ENCODE assay signal across 25 mouse cellular contexts in the genomic region with DNA sequence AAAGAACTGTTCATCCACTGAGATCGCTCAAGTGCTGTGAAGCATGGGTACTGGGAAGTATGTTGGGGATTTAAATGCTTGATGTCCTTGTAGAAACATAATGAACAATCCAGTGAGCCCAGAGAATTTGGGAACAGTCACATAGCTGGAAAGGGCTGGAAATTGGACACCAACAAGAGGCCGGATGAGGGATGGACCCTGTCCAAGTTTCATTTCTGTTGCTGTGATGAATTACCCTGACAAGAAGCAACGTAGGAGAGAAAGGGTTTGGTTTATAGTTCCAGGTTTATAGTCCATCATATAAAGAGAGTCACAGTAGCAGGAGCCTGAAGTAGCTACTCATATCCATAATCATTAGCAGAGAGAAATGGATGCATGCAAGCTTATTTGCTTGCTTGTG.
DNase-seq lines count a peak whose midpoint lies in the region; ATAC-seq and TF ChIP-seq lines count a peak whose summit lies in the region.
"Had no signal": no experiment of that assay in that cellular context is flagged by ENCODE, and none has a peak within 500 bp of the region (broad histone marks: within the 10 kb centered on the region; RNA-seq: fewer than 3 reads in every experiment).

No protein-coding gene starts in this region.

- no peaks in the 10 kb centered on the region for H3K27me3 ChIP-seq in kidney, embryonic 15.5 days
- no peaks in the 10 kb centered on the region for H3K27me3 ChIP-seq in kidney, embryonic 16.5 days (ENCODE audit: insufficient read depth, low read length)
- H3K27me3 ChIP-seq in limb, embryonic 14.5 days (ENCODE audit: control insufficient read depth, insufficient read depth, low read length), result no peaks in the 10 kb centered on the region
- H3K27me3 ChIP-seq in limb, embryonic 10.5 days (ENCODE audit: low read depth, poor library complexity, severe bottlenecking), result no peaks in the 10 kb centered on the region
- H3K27me3 ChIP-seq in myocyte (ENCODE audit: control insufficient read depth, insufficient read depth, insufficient read length), result no peaks in the 10 kb centered on the region
- H3K27me3 ChIP-seq: embryonic facial prominence, embryonic 15.5 days; forebrain, embryonic 15.5 days; hindbrain, embryonic 13.5 days had no signal

- DNase-seq in limb, embryonic 14.5 days (ENCODE audit: low spot score), result peak; percentile 17
- no peak for DNase-seq in limb, embryonic 10.5 days (ENCODE audit: low spot score)
- peak; percentile 67 for DNase-seq in NIH3T3 (ENCODE audit: low read depth)
- DNase-seq in cerebellum, adult 11 months, result no peak
- DNase-seq in retina, embryonic 14.5 days (ENCODE audit: low spot score), result no peak
- DNase-seq: adrenal gland, adult 2 months; adrenal gland, postnatal 25 days; B cell, adult 2 months; cerebellum, adult 8-10 months; cerebellum, postnatal 14 days; embryo, embryonic 11 days; gastrocnemius, postnatal 10 days; heart, postnatal 14 days had no signal

- TF ChIP-seq POLR2A in limb, embryonic 14.5 days (IDR thresholded peaks at IDR 0.05; ENCODE audit: borderline replicate concordance, extremely low read depth, insufficient read depth, insufficient read length), result no peak
- no peak for TF ChIP-seq POLR2A in myocyte (IDR thresholded peaks at IDR 0.05; ENCODE audit: insufficient read length, low read depth)

- H3K4me3 ChIP-seq in kidney, embryonic 15.5 days (replicated peaks), result no peak overlapping the region
- no peak overlapping the region for H3K4me3 ChIP-seq in kidney, embryonic 16.5 days (ENCODE audit: low read length)
- H3K4me3 ChIP-seq in limb, embryonic 14.5 days (replicated peaks; ENCODE audit: low read length), result no peak overlapping the region
- no peak overlapping the region for H3K4me3 ChIP-seq in limb, embryonic 10.5 days
- H3K4me3 ChIP-seq in myocyte, result no peak overlapping the region
- H3K4me3 ChIP-seq: embryonic facial prominence, embryonic 15.5 days; erythroblast, embryonic 14.5 days; forebrain, embryonic 15.5 days; hindbrain, embryonic 13.5 days had no signal

- H3K4me2 ChIP-seq in kidney, embryonic 15.5 days, result no peak overlapping the region
- H3K4me2 ChIP-seq in kidney, embryonic 16.5 days (replicated peaks; ENCODE audit: low read depth, low read length), result no peak overlapping the region
- H3K4me2 ChIP-seq in limb, embryonic 14.5 days (replicated peaks; ENCODE audit: low read depth, low read length, severe bottlenecking), result no peak overlapping the region
- H3K4me2 ChIP-seq in myocyte (ENCODE audit: low read depth), result peak overlapping the region; percentile 7
- H3K4me2 ChIP-seq: embryonic facial prominence, embryonic 15.5 days; forebrain, embryonic 15.5 days; hindbrain, embryonic 13.5 days had no signal

- 42% methylated on average over 3 of the region's 3 CpGs for WGBS in kidney, embryonic 15.5 days
- WGBS in kidney, embryonic 16.5 days, result 42% methylated on average over 3 of the region's 3 CpGs
- WGBS in limb, embryonic 14.5 days, result 53% methylated on average over 3 of the region's 3 CpGs
- 78% methylated on average over 3 of the region's 3 CpGs for WGBS in limb, embryonic 10.5 days

- H3K9ac ChIP-seq in kidney, embryonic 15.5 days, result no peak overlapping the region
- H3K9ac ChIP-seq in kidney, embryonic 16.5 days (replicated peaks; ENCODE audit: low read length), result no peak overlapping the region
- no peak overlapping the region for H3K9ac ChIP-seq in limb, embryonic 14.5 days (ENCODE audit: low read depth, low read length, severe bottlenecking)
- H3K9ac ChIP-seq: embryonic facial prominence, embryonic 15.5 days; forebrain, embryonic 15.5 days; hindbrain, embryonic 13.5 days had no signal

- no peaks in the 10 kb centered on the region for H3K9me3 ChIP-seq in kidney, embryonic 15.5 days (replicated peaks)
- no peaks in the 10 kb centered on the region; the same call in 1 of the 2 replicates for H3K9me3 ChIP-seq in kidney, embryonic 16.5 days (ENCODE audit: low read length)
- H3K9me3 ChIP-seq in limb, embryonic 14.5 days (ENCODE audit: control insufficient read depth, low read length), result no peaks in the 10 kb centered on the region
- no peaks in the 10 kb centered on the region for H3K9me3 ChIP-seq in limb, embryonic 10.5 days (replicated peaks)
- H3K9me3 ChIP-seq: embryonic facial prominence, embryonic 15.5 days; forebrain, embryonic 15.5 days; G1E; hindbrain, embryonic 13.5 days had no signal

- H3K27ac ChIP-seq in kidney, embryonic 15.5 days, result no peak overlapping the region
- no peak overlapping the region for H3K27ac ChIP-seq in kidney, embryonic 16.5 days (ENCODE audit: low read length)
- no peak overlapping the region for H3K27ac ChIP-seq in limb, embryonic 14.5 days (replicated peaks; ENCODE audit: low read depth, low read length)
- no peak overlapping the region for H3K27ac ChIP-seq in limb, embryonic 10.5 days
- H3K27ac ChIP-seq: embryonic facial prominence, embryonic 15.5 days; forebrain, embryonic 15.5 days; hindbrain, embryonic 13.5 days; hindbrain, postnatal 0 days had no signal

- ATAC-seq in kidney, embryonic 15.5 days (replicated peaks; ENCODE audit: low FRiP score), result 0 out of 2 replicates have a peak, but pooled peaks have one; percentile 12
- no peak for ATAC-seq in kidney, embryonic 16.5 days (ENCODE audit: low FRiP score, low TSS enrichment)
- ATAC-seq in limb, embryonic 14.5 days (ENCODE audit: low FRiP score, low read depth), result no peak
- ATAC-seq: activated CD4-positive, CD25-positive, alpha-beta regulatory T cell, adult 4 months; CD4-positive, CD25-positive, alpha-beta regulatory T cell, adult 4 months; forebrain, embryonic 15.5 days; hindbrain, postnatal 0 days; Patski had no signal

- H3ac ChIP-seq in myocyte (ENCODE audit: control insufficient read depth, insufficient read length), result no peak overlapping the region

- H3K79me2 ChIP-seq in myocyte (ENCODE audit: control insufficient read depth, insufficient read depth), result no peaks in the 10 kb centered on the region

- 0 out of 2 replicates have a peak, but pooled peaks cover 5% of the 10 kb centered on the region for H3K4me1 ChIP-seq in kidney, embryonic 15.5 days
- no peaks in the 10 kb centered on the region for H3K4me1 ChIP-seq in kidney, embryonic 16.5 days (ENCODE audit: insufficient read depth, low read length)
- no peaks in the 10 kb centered on the region for H3K4me1 ChIP-seq in limb, embryonic 14.5 days (ENCODE audit: control insufficient read depth, insufficient read depth, low read length)
- no peaks in the 10 kb centered on the region for H3K4me1 ChIP-seq in limb, embryonic 10.5 days
- H3K4me1 ChIP-seq: embryonic facial prominence, embryonic 15.5 days had no signal

- H3K36me3 ChIP-seq in kidney, embryonic 15.5 days, result no peaks in the 10 kb centered on the region
- no peaks in the 10 kb centered on the region for H3K36me3 ChIP-seq in kidney, embryonic 16.5 days (ENCODE audit: insufficient read depth, low read length)
- no peaks in the 10 kb centered on the region for H3K36me3 ChIP-seq in limb, embryonic 14.5 days (ENCODE audit: control insufficient read depth, insufficient read depth, low read length)
- H3K36me3 ChIP-seq in limb, embryonic 10.5 days, result no peaks in the 10 kb centered on the region
- no peaks in the 10 kb centered on the region for H3K36me3 ChIP-seq in myocyte (ENCODE audit: control insufficient read depth, insufficient read depth)
- H3K36me3 ChIP-seq: embryonic facial prominence, embryonic 15.5 days; forebrain, embryonic 15.5 days; G1E; hindbrain, embryonic 13.5 days had no signal

TF ChIP-seq in myocyte, 11 proteins besides CTCF, POLR2A, EP300 and RAD21:
- TF ChIP-seq CEBPB (IDR thresholded peaks at IDR 0.05; ENCODE audit: insufficient read depth, poor library complexity, severe bottlenecking), result no peak
- TF ChIP-seq MYOD1 (IDR thresholded peaks at IDR 0.05; ENCODE audit: control insufficient read depth in 1 of 3, insufficient read length in 2 of 3, low read depth in 2 of 3), result no peak
- TF ChIP-seq REST (IDR thresholded peaks at IDR 0.05; ENCODE audit: insufficient read depth, insufficient read length), result no peak
- no peak for TF ChIP-seq POLR2AphosphoS2 (IDR thresholded peaks at IDR 0.05; ENCODE audit: insufficient read length, low read depth)
- TF ChIP-seq TCF12 (IDR thresholded peaks at IDR 0.05; ENCODE audit: insufficient read depth, poor library complexity, severe bottlenecking), result no peak
- TF ChIP-seq TCF3 (IDR thresholded peaks at IDR 0.05; ENCODE audit: insufficient read length, low read depth), result no peak
- TF ChIP-seq USF1 (IDR thresholded peaks at IDR 0.05; ENCODE audit: low read depth), result no peak
- no peak for TF ChIP-seq MAX (IDR thresholded peaks at IDR 0.05; ENCODE audit: low read depth)
- no peak for TF ChIP-seq E2F4 (IDR thresholded peaks at IDR 0.05; ENCODE audit: insufficient read depth)
- TF ChIP-seq SRF (IDR thresholded peaks at IDR 0.05; ENCODE audit: control insufficient read depth, insufficient read length, low read depth), result no peak
- TF ChIP-seq MYOG (IDR thresholded peaks at IDR 0.05; ENCODE audit: control insufficient read depth in 1 of 3, insufficient read depth in 1 of 3, insufficient read length in 2 of 3, low read depth in 2 of 3), result no peak

Comparison
In these comparisons a context has a peak if more than half of its experiments do, and no peak if none do; other contexts are left out.
1. DNase-seq: peak in limb, embryonic 14.5 days (single experiment) and NIH3T3 (single experiment); none in limb, embryonic 10.5 days (single experiment), cerebellum, adult 11 months (single experiment) and retina, embryonic 14.5 days (single experiment).